ENCODE assay signal across 11 mouse cellular contexts in genomic region chr19:23781968-23782367, GRCm38 (mm10). TPM values are rescaled to one million over a fixed set of nuclear protein-coding genes. Genes with fewer than 3 reads are reported as not detected.
DNase-seq lines count a peak whose midpoint lies in the region; ATAC-seq and TF ChIP-seq lines count a peak whose summit lies in the region.
"Had no signal": no experiment of that assay in that cellular context is flagged by ENCODE, and none has a peak within 500 bp of the region (broad histone marks: within the 10 kb centered on the region; RNA-seq: fewer than 3 reads in every experiment).

No protein-coding gene starts in this region.

- no peak overlapping the region for H3K9ac ChIP-seq in lung, postnatal 0 days (replicated peaks; ENCODE audit: low read depth)
- no peak overlapping the region for H3K9ac ChIP-seq in hindbrain, embryonic 14.5 days
- H3K9ac ChIP-seq: heart, embryonic 15.5 days had no signal

- WGBS in lung, postnatal 0 days = 6% methylated on average over 8 of the region's 9 CpGs
- 6% methylated on average over 9 of the region's 9 CpGs for WGBS in hindbrain, embryonic 14.5 days

- no peaks in the 10 kb centered on the region for H3K4me1 ChIP-seq in lung, postnatal 0 days (ENCODE audit: insufficient read depth, low read depth, low read length)
- peaks cover 20% of the 10 kb centered on the region; the same call in 1 of the 2 replicates for H3K4me1 ChIP-seq in hindbrain, embryonic 14.5 days (replicated peaks; ENCODE audit: control insufficient read depth, insufficient read depth, low read length)

- no peaks in the 10 kb centered on the region for H3K9me3 ChIP-seq in lung, postnatal 0 days (ENCODE audit: low read length)
- no peaks in the 10 kb centered on the region for H3K9me3 ChIP-seq in hindbrain, embryonic 14.5 days (ENCODE audit: control insufficient read depth, low read length)
- H3K9me3 ChIP-seq: heart, embryonic 15.5 days had no signal

- H3K27me3 ChIP-seq in lung, postnatal 0 days (replicated peaks; ENCODE audit: insufficient read depth, low read length) = no peaks in the 10 kb centered on the region
- H3K27me3 ChIP-seq in hindbrain, embryonic 14.5 days (ENCODE audit: control insufficient read depth, insufficient read depth, low read length) = no peaks in the 10 kb centered on the region
- no peaks in the 10 kb centered on the region for H3K27me3 ChIP-seq in splenic B cell, adult 2 months (ENCODE audit: control insufficient read depth, insufficient read depth, low read length, poor library complexity, severe bottlenecking)
- H3K27me3 ChIP-seq: heart, embryonic 15.5 days had no signal

- TF ChIP-seq EP300 in lung, postnatal 0 days (IDR thresholded peaks at IDR 0.05) = no peak

- no peak overlapping the region for H3K27ac ChIP-seq in lung, postnatal 0 days (ENCODE audit: low read length)
- no peak overlapping the region for H3K27ac ChIP-seq in hindbrain, embryonic 14.5 days
- H3K27ac ChIP-seq: heart, embryonic 15.5 days had no signal

- peak; percentile 62 for DNase-seq in lung, postnatal 0 days (ENCODE audit: low spot score)
- DNase-seq in lung, postnatal 14 days = no peak
- peak; percentile 47 for DNase-seq in embryo, embryonic 10.5 days (ENCODE audit: low spot score)
- no peak for DNase-seq in hindbrain, embryonic 14.5 days (ENCODE audit: low spot score)
- peak; percentile 35 for DNase-seq in splenic B cell, adult 2 months (ENCODE audit: low read depth, low spot score)
- DNase-seq in heart, adult 9 months (ENCODE audit: low spot score in 2 of 2) = no peak
- no peak for DNase-seq in right cerebral cortex, postnatal 36 days (ENCODE audit: low spot score in 2 of 2)
- DNase-seq in urinary bladder, postnatal 14 days (ENCODE audit: low spot score) = no peak
- DNase-seq: cerebellum, postnatal 10 days; thymus, postnatal 36 days had no signal

- no peak overlapping the region for H3K4me3 ChIP-seq in lung, postnatal 0 days (ENCODE audit: low read depth, low read length)
- no peak overlapping the region for H3K4me3 ChIP-seq in hindbrain, embryonic 14.5 days (replicated peaks; ENCODE audit: low read length)
- H3K4me3 ChIP-seq: heart, embryonic 15.5 days had no signal

- H3K36me3 ChIP-seq in lung, postnatal 0 days (ENCODE audit: insufficient read depth, low read length) = no peaks in the 10 kb centered on the region
- no peaks in the 10 kb centered on the region for H3K36me3 ChIP-seq in hindbrain, embryonic 14.5 days (replicated peaks; ENCODE audit: control insufficient read depth, insufficient read depth)
- no peaks in the 10 kb centered on the region for H3K36me3 ChIP-seq in splenic B cell, adult 2 months (ENCODE audit: control insufficient read depth, insufficient read depth, low read length, poor library complexity, severe bottlenecking)
- H3K36me3 ChIP-seq: heart, embryonic 15.5 days had no signal

- no peak overlapping the region for H3K4me2 ChIP-seq in lung, postnatal 0 days (replicated peaks; ENCODE audit: low read depth, low read length)
- no peak overlapping the region for H3K4me2 ChIP-seq in hindbrain, embryonic 14.5 days (replicated peaks)
- H3K4me2 ChIP-seq: heart, embryonic 15.5 days had no signal

- peak; percentile 77 for ATAC-seq in lung, postnatal 0 days
- ATAC-seq in hindbrain, embryonic 14.5 days (ENCODE audit: low FRiP score) = peak; percentile 47; the same call in 1 of the 2 replicates

- TF ChIP-seq CTCF in lung, postnatal 0 days (IDR thresholded peaks at IDR 0.05) = no peak

RNA-seq across cellular contexts. Expression of gene Apba1, which starts 23.3 kb away (rescaled TPM):
- polyA plus RNA-seq in lung, postnatal 0 days (2015; fragmentation: Nextera tagmentation; extraction: Ambion mirVana) = 0.45 and 0.49 TPM in 2 replicates
- polyA plus RNA-seq in hindbrain, embryonic 14.5 days (2014; fragmentation: Nextera tagmentation; extraction: Ambion mirVana) = 14.6 and 17.4 TPM in 2 replicates

Comparison
In these comparisons a context has a peak if more than half of its experiments do, and no peak if none do; other contexts are left out.
1. DNase-seq: peak in lung, postnatal 0 days (single experiment), embryo, embryonic 10.5 days (single experiment) and splenic B cell, adult 2 months (single experiment); none in lung, postnatal 14 days (single experiment), hindbrain, embryonic 14.5 days (single experiment), heart, adult 9 months (0 of 2), right cerebral cortex, postnatal 36 days (0 of 2) and urinary bladder, postnatal 14 days (single experiment).
2. RNA of gene Apba1, which starts 23.3 kb away (polyA plus RNA-seq): 14.6 to 17.4 TPM in hindbrain, embryonic 14.5 days; 0.45 to 0.49 TPM in lung, postnatal 0 days; every median in the first group is over 10 times any median in the second.